Mouse (Mus musculus) kidney, embryonic 15.5 days (tissue): ENCODE measurements at regions not wholly inside any gene's neighbourhood (a gene's known extent, or its start where the extent isn't known, plus 50 kb on each side); places are given as distances from the start of the nearest gene placed in this dataset.
A peak's percentile ranks its signal among the peaks of the same experiment; 100 is the strongest.

Experiments used
- ATAC-seq: fragments of 200-750 bp; cut with Nextera tagmentation; replicated peaks from 2 replicates; pipeline ENCODE4 v1.8.0; 2017; ENCODE audit warnings: moderate TSS enrichment; ENCODE audit not compliant: low FRiP score
- H3K27ac ChIP-seq: fragments of 300-500 bp; sonication (generic); 2 replicates; pipeline ENCODE4 v1.5.1; 2015; ENCODE audit warnings: mild to moderate bottlenecking, inconsistent platforms
- H3K27me3 ChIP-seq: fragments of 300-500 bp; sonication (generic); 2 replicates; pipeline ENCODE4 v1.6.1; 2015; ENCODE audit warnings: inconsistent platforms
- H3K36me3 ChIP-seq: fragments of 300-500 bp; sonication (generic); 2 replicates; pipeline ENCODE4 v1.6.1; 2015; ENCODE audit warnings: inconsistent platforms
- H3K4me1 ChIP-seq: fragments of 300-500 bp; sonication (generic); 2 replicates; pipeline ENCODE4 v1.6.1; 2015; ENCODE audit warnings: inconsistent platforms
- H3K4me2 ChIP-seq: fragments of 300-500 bp; sonication (generic); 2 replicates; pipeline ENCODE4 v1.6.1; 2015; ENCODE audit warnings: moderate library complexity, mild to moderate bottlenecking, inconsistent platforms
- H3K4me3 ChIP-seq: fragments of 300-500 bp; sonication (generic); replicated peaks from 2 replicates; pipeline ENCODE4 v1.5.1; 2015; ENCODE audit warnings: mild to moderate bottlenecking, inconsistent platforms
- H3K9ac ChIP-seq: fragments of 300-500 bp; sonication (generic); 2 replicates; pipeline ENCODE4 v1.6.1; 2015; ENCODE audit warnings: mild to moderate bottlenecking, inconsistent platforms
- H3K9me3 ChIP-seq: fragments of 300-500 bp; sonication (generic); replicated peaks from 2 replicates; pipeline ENCODE4 v1.6.1; 2016; ENCODE audit warnings: inconsistent platforms
- WGBS: fragments of 180-500 bp; shearing (Covaris S2); methylation state at CpG from one replicate; pipeline ENCODE4 v1.1.7; 2015; ENCODE audit warnings: mixed read lengths; 5-methylcytosine and 5-hydroxymethylcytosine counted together

- Histone ChIP-seq H3K4me1 (no peaks in the 10 kb centered on the region), H3K9me3 (no peaks in the 10 kb centered on the region), H3K9ac (no peak overlapping the region), H3K27ac (no peak overlapping the region), H3K27me3 (no peaks in the 10 kb centered on the region), H3K4me2 (no peak overlapping the region), H3K4me3 (no peak overlapping the region), H3K36me3 (no peaks in the 10 kb centered on the region)
- WGBS: 12% methylated on average over 2 of the region's 2 CpGs
- ATAC-seq: 0 out of 2 replicates have a peak, but pooled peaks have one; percentile 40
Observed at GRCm38 (mm10) chr14:39532689-39533088, 59.8 kb upstream of the Nrg3 start.
